Mouse (Mus musculus): ENCODE results near the gene Ugt2a2.

- TF ChIP-seq CTCF (IDR thresholded peaks at IDR 0.05; ENCODE audit: low read depth) = no peak
- no peak for TF ChIP-seq EP300 (IDR thresholded peaks at IDR 0.05; ENCODE audit: low read depth)
These were observed 25.7 kb downstream of the Ugt2a2 start for GRCm38 (mm10) chr5:87456216-87456850.

All from liver, embryonic 14.5 days (tissue).